Mouse (Mus musculus): Measurements from ENCODE around the gene Cenpv. TPM values are rescaled to one million over a fixed set of nuclear protein-coding genes. Genes with fewer than 3 reads are reported as not detected.

Gene Cenpv
- polyA plus RNA-seq, 1 experiment, result 21.6 TPM

- peaks cover 37% of the 10 kb centered on the region for H3K79me2 ChIP-seq (ENCODE audit: control insufficient read depth, insufficient read depth)
- H3K36me3 ChIP-seq (ENCODE audit: control insufficient read depth, insufficient read depth), result peaks cover 27% of the 10 kb centered on the region
- no peak overlapping the region for H3K4me3 ChIP-seq (ENCODE audit: insufficient read depth, poor library complexity, severe bottlenecking)
- H3K27me3 ChIP-seq (ENCODE audit: control insufficient read depth, insufficient read depth, insufficient read length), result no peaks in the 10 kb centered on the region
- peaks cover 27% of the 10 kb centered on the region for H3K79me3 ChIP-seq (ENCODE audit: low read depth)
- TF ChIP-seq CEBPB (IDR thresholded peaks at IDR 0.05; ENCODE audit: low read depth) (no peak), MAX (IDR thresholded peaks at IDR 0.05) (no peak), CTCF (IDR thresholded peaks at IDR 0.05; ENCODE audit: control insufficient read depth, insufficient read depth, insufficient read length) (no peak), MYOG (IDR thresholded peaks at IDR 0.05; ENCODE audit: control insufficient read depth, extremely low read depth, insufficient read length) (no peak), MYOD1 (IDR thresholded peaks at IDR 0.05; ENCODE audit: control insufficient read depth, insufficient read length, low read depth) (no peak), FOSL1 (IDR thresholded peaks at IDR 0.05; ENCODE audit: insufficient read depth, low read length, poor library complexity, severe bottlenecking) (no peak), USF1 (IDR thresholded peaks at IDR 0.05; ENCODE audit: low read depth) (no peak)
- no peak overlapping the region for H3ac ChIP-seq (ENCODE audit: control insufficient read depth, insufficient read length, low read depth)
Measured at GRCm38 (mm10) chr11:62555896-62556412, 16.9 kb upstream of the Cenpv start.

GRCm38 (mm10) chr11:62554934-62555517 lies 16.0 kb upstream of the Cenpv start:
- Histone ChIP-seq H3ac (ENCODE audit: control insufficient read depth, insufficient read length, low read depth) (no peak overlapping the region), H3K36me3 (ENCODE audit: control insufficient read depth, insufficient read depth) (peaks cover 27% of the 10 kb centered on the region), H3K27me3 (ENCODE audit: control insufficient read depth, insufficient read depth, insufficient read length) (no peaks in the 10 kb centered on the region), H3K79me2 (ENCODE audit: control insufficient read depth, insufficient read depth) (peaks cover 44% of the 10 kb centered on the region), H3K79me3 (ENCODE audit: low read depth) (peaks cover 27% of the 10 kb centered on the region), H3K4me3 (ENCODE audit: insufficient read depth, poor library complexity, severe bottlenecking) (no peak overlapping the region)
- no peak for TF ChIP-seq CTCF (IDR thresholded peaks at IDR 0.05; ENCODE audit: control insufficient read depth, insufficient read depth, insufficient read length)
- TF ChIP-seq CEBPB (IDR thresholded peaks at IDR 0.05; ENCODE audit: low read depth), result no peak
- TF ChIP-seq USF1 (IDR thresholded peaks at IDR 0.05; ENCODE audit: low read depth), result no peak
- no peak for TF ChIP-seq FOSL1 (IDR thresholded peaks at IDR 0.05; ENCODE audit: insufficient read depth, low read length, poor library complexity, severe bottlenecking)
- TF ChIP-seq MYOD1 (IDR thresholded peaks at IDR 0.05; ENCODE audit: control insufficient read depth, insufficient read length, low read depth), result no peak
- no peak for TF ChIP-seq MYOG (IDR thresholded peaks at IDR 0.05; ENCODE audit: control insufficient read depth, extremely low read depth, insufficient read length)
- no peak for TF ChIP-seq MAX (IDR thresholded peaks at IDR 0.05)

DNA sequence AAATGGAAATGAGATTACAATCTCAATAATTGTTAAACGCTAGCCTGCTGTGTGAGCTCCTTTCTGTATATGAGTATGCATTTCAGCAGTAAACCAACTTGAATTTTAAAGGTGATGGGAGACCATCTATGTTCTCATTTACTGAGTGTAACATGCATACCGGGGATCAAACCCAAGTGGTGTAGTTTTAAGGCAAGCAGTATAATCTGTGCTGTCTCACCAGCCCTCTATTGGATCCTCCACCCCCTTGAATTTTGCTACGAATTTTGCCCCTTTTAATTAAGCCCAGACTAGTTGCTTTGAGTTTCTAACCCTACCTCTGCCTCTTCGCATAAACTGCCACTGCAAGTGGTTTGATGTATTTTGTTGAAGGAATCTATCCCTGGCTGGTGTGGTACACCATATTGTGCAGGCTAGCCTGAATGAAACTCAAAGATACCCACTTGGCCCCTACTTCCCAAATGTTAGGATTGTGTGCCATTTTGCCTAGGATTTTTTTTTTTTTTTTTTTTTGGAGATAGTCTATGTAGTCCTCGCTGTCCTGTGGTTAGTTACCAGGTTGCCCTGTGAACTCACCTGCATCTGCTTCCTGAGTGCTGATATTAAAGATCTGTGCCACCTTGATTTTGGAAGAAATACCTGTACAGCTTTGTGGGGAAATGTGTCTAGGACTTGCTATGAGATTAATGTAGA lies 15.2 kb upstream of the Cenpv start:
- TF ChIP-seq USF1 (IDR thresholded peaks at IDR 0.05; ENCODE audit: low read depth), result no peak
- TF ChIP-seq MAX (IDR thresholded peaks at IDR 0.05), result no peak
- TF ChIP-seq MYOD1 (IDR thresholded peaks at IDR 0.05; ENCODE audit: control insufficient read depth, insufficient read length, low read depth), result no peak
- no peak for TF ChIP-seq MYOG (IDR thresholded peaks at IDR 0.05; ENCODE audit: control insufficient read depth, extremely low read depth, insufficient read length)
- no peak for TF ChIP-seq CTCF (IDR thresholded peaks at IDR 0.05; ENCODE audit: control insufficient read depth, insufficient read depth, insufficient read length)
- TF ChIP-seq CEBPB (IDR thresholded peaks at IDR 0.05; ENCODE audit: low read depth), result no peak
- TF ChIP-seq FOSL1 (IDR thresholded peaks at IDR 0.05; ENCODE audit: insufficient read depth, low read length, poor library complexity, severe bottlenecking), result no peak
- H3ac ChIP-seq (ENCODE audit: control insufficient read depth, insufficient read length, low read depth), result no peak overlapping the region
- peak overlapping the region; percentile 47 for H3K4me3 ChIP-seq (ENCODE audit: insufficient read depth, poor library complexity, severe bottlenecking)
- peaks cover 27% of the 10 kb centered on the region for H3K79me3 ChIP-seq (ENCODE audit: low read depth)
- H3K27me3 ChIP-seq (ENCODE audit: control insufficient read depth, insufficient read depth, insufficient read length), result no peaks in the 10 kb centered on the region
- H3K36me3 ChIP-seq (ENCODE audit: control insufficient read depth, insufficient read depth), result peaks cover 27% of the 10 kb centered on the region
- H3K79me2 ChIP-seq (ENCODE audit: control insufficient read depth, insufficient read depth), result peaks cover 44% of the 10 kb centered on the region

- H3K79me3 ChIP-seq (ENCODE audit: low read depth), result peaks cover 27% of the 10 kb centered on the region
- TF ChIP-seq USF1 (IDR thresholded peaks at IDR 0.05; ENCODE audit: low read depth) (no peak), CTCF (IDR thresholded peaks at IDR 0.05; ENCODE audit: control insufficient read depth, insufficient read depth, insufficient read length) (no peak), CEBPB (IDR thresholded peaks at IDR 0.05; ENCODE audit: low read depth) (no peak), MYOG (IDR thresholded peaks at IDR 0.05; ENCODE audit: control insufficient read depth, extremely low read depth, insufficient read length) (no peak), MYOD1 (IDR thresholded peaks at IDR 0.05; ENCODE audit: control insufficient read depth, insufficient read length, low read depth) (no peak), FOSL1 (IDR thresholded peaks at IDR 0.05; ENCODE audit: insufficient read depth, low read length, poor library complexity, severe bottlenecking) (no peak), MAX (IDR thresholded peaks at IDR 0.05) (no peak)
- H3K27me3 ChIP-seq (ENCODE audit: control insufficient read depth, insufficient read depth, insufficient read length), result no peaks in the 10 kb centered on the region
Measured at GRCm38 (mm10) chr11:62553633-62554032, 14.6 kb upstream of the Cenpv start.

GRCm38 (mm10) chr11:62553186-62553585 lies 14.1 kb upstream of the Cenpv start:
- H3K79me2 ChIP-seq (ENCODE audit: control insufficient read depth, insufficient read depth), result peaks cover 44% of the 10 kb centered on the region
- no peak overlapping the region for H3ac ChIP-seq (ENCODE audit: control insufficient read depth, insufficient read length, low read depth)
- H3K79me3 ChIP-seq (ENCODE audit: low read depth), result peaks cover 27% of the 10 kb centered on the region
- H3K4me3 ChIP-seq (ENCODE audit: insufficient read depth, poor library complexity, severe bottlenecking), result peak overlapping the region; percentile 47
- H3K36me3 ChIP-seq (ENCODE audit: control insufficient read depth, insufficient read depth), result peaks cover 27% of the 10 kb centered on the region
- H3K27me3 ChIP-seq (ENCODE audit: control insufficient read depth, insufficient read depth, insufficient read length), result no peaks in the 10 kb centered on the region
- TF ChIP-seq MAX (IDR thresholded peaks at IDR 0.05) (no peak), CEBPB (IDR thresholded peaks at IDR 0.05; ENCODE audit: low read depth) (no peak)

More at GRCm38 (mm10) chr11:62553633-62554032, 14.6 kb upstream of the Cenpv start:
- H3K4me3 ChIP-seq (ENCODE audit: insufficient read depth, poor library complexity, severe bottlenecking), result peak overlapping the region; percentile 47
- H3ac ChIP-seq (ENCODE audit: control insufficient read depth, insufficient read length, low read depth), result no peak overlapping the region
- peaks cover 27% of the 10 kb centered on the region for H3K36me3 ChIP-seq (ENCODE audit: control insufficient read depth, insufficient read depth)
- peaks cover 44% of the 10 kb centered on the region for H3K79me2 ChIP-seq (ENCODE audit: control insufficient read depth, insufficient read depth)
